Mouse (Mus musculus): ENCODE measurements around the gene Abr.

- TF ChIP-seq POLR2A (IDR thresholded peaks at IDR 0.05; ENCODE audit: borderline replicate concordance, insufficient read depth, low read length) (no peak), CTCF (IDR thresholded peaks at IDR 0.05; ENCODE audit: borderline replicate concordance, insufficient read depth, low read depth, low read length) (no peak)
Measured at GRCm38 (mm10) chr11:76420896-76421295, 201.2 kb downstream of the Abr start.

All from cerebellum, adult 2 months (tissue).